Mouse (Mus musculus) kidney, adult 2 months (tissue): ENCODE data around the gene Hoxa2.

Source experiments
- CTCF ChIP-seq: fragments of 200-500 bp; conservative IDR thresholded peaks from 2 replicates; pipeline ENCODE4 v1.5.1; 2011; ENCODE audit warnings: low read depth, mild to moderate bottlenecking, control low read depth, low read length, moderate library complexity, mixed read lengths; ENCODE audit not compliant: insufficient read depth, insufficient read length
- POLR2A ChIP-seq: fragments of 200-500 bp; IDR thresholded peaks from one replicate; pipeline ENCODE4 v1.6.1; 2011; ENCODE audit warnings: low read depth, low read length, control low read depth

- TF ChIP-seq CTCF (no peak), POLR2A (no peak)
Observed at GRCm38 (mm10) chr6:52167736-52168161, 3.1 kb upstream of the Hoxa2 start.
